Comparison of ENCODE assay signal across 28 mouse cellular contexts in the genomic region with DNA sequence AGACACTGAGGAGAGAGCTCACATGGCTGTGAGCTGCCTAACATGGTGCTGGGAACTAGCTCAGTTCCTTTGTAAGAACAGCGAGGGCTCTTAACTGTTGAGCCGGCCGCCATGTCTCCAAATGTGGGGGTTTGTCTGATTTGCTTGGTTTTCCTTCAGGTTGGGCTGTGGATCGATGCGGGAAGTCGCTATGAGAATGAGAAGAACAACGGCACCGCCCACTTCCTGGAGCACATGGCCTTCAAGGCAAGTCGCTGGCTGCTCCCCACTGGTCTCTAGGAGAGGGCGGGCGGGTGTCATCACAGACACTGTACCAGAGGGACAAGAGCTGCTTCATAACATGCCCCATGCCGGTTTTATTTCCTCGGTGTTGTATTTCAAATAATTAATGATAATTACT. TPM values are rescaled to one million over a fixed set of nuclear protein-coding genes. Genes with fewer than 3 reads are reported as not detected.
DNase-seq lines count a peak whose midpoint lies in the region; ATAC-seq and TF ChIP-seq lines count a peak whose summit lies in the region.
"Had no signal": no experiment of that assay in that cellular context is flagged by ENCODE, and none has a peak within 500 bp of the region (broad histone marks: within the 10 kb centered on the region; RNA-seq: fewer than 3 reads in every experiment).

No protein-coding gene starts in this region.

- WGBS in midbrain, embryonic 11.5 days = 95% methylated on average over 13 of the region's 13 CpGs
- 91% methylated on average over 13 of the region's 13 CpGs for WGBS in midbrain, postnatal 0 days

- H3K9me3 ChIP-seq in midbrain, embryonic 11.5 days (ENCODE audit: control insufficient read depth, low read length) = no peaks in the 10 kb centered on the region
- no peaks in the 10 kb centered on the region for H3K9me3 ChIP-seq in midbrain, postnatal 0 days (ENCODE audit: low read length)
- H3K9me3 ChIP-seq: embryonic facial prominence, embryonic 13.5 days; embryonic facial prominence, embryonic 15.5 days; forebrain, embryonic 10.5 days; forebrain, embryonic 12.5 days; G1E had no signal

- no peak overlapping the region for H3K9ac ChIP-seq in midbrain, embryonic 11.5 days (ENCODE audit: low read length)
- no peak overlapping the region for H3K9ac ChIP-seq in midbrain, postnatal 0 days (replicated peaks; ENCODE audit: low read length, poor library complexity, severe bottlenecking)
- H3K9ac ChIP-seq: embryonic facial prominence, embryonic 13.5 days; embryonic facial prominence, embryonic 15.5 days; forebrain, embryonic 12.5 days had no signal

- H3K27ac ChIP-seq in midbrain, embryonic 11.5 days (ENCODE audit: low read depth, low read length) = no peak overlapping the region
- no peak overlapping the region for H3K27ac ChIP-seq in midbrain, postnatal 0 days (ENCODE audit: low read depth, low read length)
- H3K27ac ChIP-seq: embryonic facial prominence, embryonic 13.5 days; embryonic facial prominence, embryonic 15.5 days; forebrain, embryonic 10.5 days; forebrain, embryonic 12.5 days had no signal

- peaks cover 7% of the 10 kb centered on the region for H3K4me1 ChIP-seq in midbrain, embryonic 11.5 days (ENCODE audit: control insufficient read depth, insufficient read depth, low read length)
- H3K4me1 ChIP-seq in midbrain, postnatal 0 days (ENCODE audit: insufficient read depth, low read length) = peaks cover 5% of the 10 kb centered on the region; the same call in 1 of the 2 replicates

- ATAC-seq in midbrain, embryonic 11.5 days (ENCODE audit: low FRiP score) = no peak
- ATAC-seq in midbrain, postnatal 0 days (ENCODE audit: low FRiP score) = no peak
- ATAC-seq: activated CD4-positive, CD25-positive, alpha-beta regulatory T cell, adult 4 months; CD4-positive, CD25-positive, alpha-beta regulatory T cell, adult 4 months; forebrain, embryonic 14.5 days; forebrain, embryonic 16.5 days; Patski had no signal

- peaks cover 20% of the 10 kb centered on the region for H3K36me3 ChIP-seq in midbrain, embryonic 11.5 days (ENCODE audit: control insufficient read depth, insufficient read depth, low read length)
- H3K36me3 ChIP-seq in midbrain, postnatal 0 days (ENCODE audit: insufficient read depth, low read length) = peaks cover 45% of the 10 kb centered on the region

- intact Hi-C loops in heart, postnatal 25 days (cut with DNase I) = loop anchor here (10.0 kb wide), 1 partner anchor 315 kb away; a partner anchor contains a TSS

- TF ChIP-seq CTCF in midbrain, postnatal 0 days (IDR thresholded peaks at IDR 0.05) = no peak

- no peaks in the 10 kb centered on the region for H3K27me3 ChIP-seq in midbrain, embryonic 11.5 days (ENCODE audit: control insufficient read depth, insufficient read depth, low read length)
- H3K27me3 ChIP-seq in midbrain, postnatal 0 days (ENCODE audit: insufficient read depth, low read length) = no peaks in the 10 kb centered on the region
- H3K27me3 ChIP-seq: CH12.LX; embryonic facial prominence, embryonic 13.5 days; embryonic facial prominence, embryonic 15.5 days; forebrain, embryonic 12.5 days; Patski had no signal

- no peak overlapping the region for H3K4me2 ChIP-seq in midbrain, embryonic 11.5 days
- H3K4me2 ChIP-seq in midbrain, postnatal 0 days (ENCODE audit: low read depth, low read length, poor library complexity, severe bottlenecking) = no peak overlapping the region
- H3K4me2 ChIP-seq: embryonic facial prominence, embryonic 13.5 days; embryonic facial prominence, embryonic 15.5 days; forebrain, embryonic 12.5 days had no signal

- H3K4me3 ChIP-seq in midbrain, embryonic 11.5 days (ENCODE audit: low read depth, low read length) = no peak overlapping the region
- no peak overlapping the region for H3K4me3 ChIP-seq in midbrain, postnatal 0 days (ENCODE audit: low read depth, low read length)
- H3K4me3 ChIP-seq: embryonic facial prominence, embryonic 13.5 days; embryonic facial prominence, embryonic 15.5 days; erythroblast, embryonic 14.5 days; forebrain, embryonic 10.5 days; forebrain, embryonic 12.5 days had no signal

- peak; percentile 86 for DNase-seq in heart, adult 11 months
- no peak for DNase-seq in heart, postnatal 25 days (ENCODE audit: low spot score)
- DNase-seq in midbrain, embryonic 11.5 days (ENCODE audit: low spot score, missing footprints) = peak; percentile 60
- DNase-seq in midbrain, postnatal 0 days (ENCODE audit: low spot score) = no peak
- DNase-seq in R1 (ENCODE audit: low read depth, low spot score) = peak; percentile 78
- DNase-seq in embryo, embryonic 10.5 days (ENCODE audit: low spot score) = no peak
- no peak for DNase-seq in adrenal gland, postnatal 10 days
- DNase-seq: adrenal gland, adult 8-10 months; adrenal gland, postnatal 25 days; B cell, adult 2 months; cerebellum, adult 11-12 months; cerebellum, adult 2 months; cerebellum, adult 9-10 months; cerebellum, postnatal 10 days; cerebellum, postnatal 25 days; embryo, embryonic 11 days had no signal

RNA-seq across cellular contexts. Expression of a gene that starts 2.9 kb away (rescaled TPM):
- total RNA-seq in heart, postnatal 25 days (2021) = 100 to 1,000 TPM; 241 to 242 TPM
- 106 and 115 TPM in 2 replicates for polyA plus RNA-seq in midbrain, embryonic 11.5 days (2014; fragmentation: Nextera tagmentation; extraction: Ambion mirVana)
- 64.7 and 86.4 TPM in 2 replicates for total RNA-seq in midbrain, postnatal 0 days (2014; rRNA removed)
- 64.0 and 68.6 TPM in 2 replicates for polyA plus RNA-seq in midbrain, postnatal 0 days (2015; fragmentation: Nextera tagmentation; extraction: Ambion mirVana)
- total RNA-seq in adrenal gland, postnatal 10 days (2021) = 100 to 1,000 TPM; 235 to 244 TPM

RNA-seq across cellular contexts. Expression of a gene that starts 38.7 kb away (rescaled TPM):
- 1 to 10 TPM; 4.5 to 5.4 TPM for total RNA-seq in heart, postnatal 25 days (2021)
- 17.0 and 17.1 TPM in 2 replicates for polyA plus RNA-seq in midbrain, embryonic 11.5 days (2014; fragmentation: Nextera tagmentation; extraction: Ambion mirVana)
- 4.1 and 6.0 TPM in 2 replicates for total RNA-seq in midbrain, postnatal 0 days (2014; rRNA removed)
- 1.4 and 1.6 TPM in 2 replicates for polyA plus RNA-seq in midbrain, postnatal 0 days (2015; fragmentation: Nextera tagmentation; extraction: Ambion mirVana)
- total RNA-seq in adrenal gland, postnatal 10 days (2021) = 10 to 100 TPM; 10.8 to 17.4 TPM

RNA-seq across cellular contexts. Expression of a gene that starts 45.2 kb away (rescaled TPM):
- total RNA-seq in heart, postnatal 25 days (2021) = 10 to 100 TPM; 19.5 to 20.6 TPM
- polyA plus RNA-seq in midbrain, embryonic 11.5 days (2014; fragmentation: Nextera tagmentation; extraction: Ambion mirVana) = 103 and 109 TPM in 2 replicates
- total RNA-seq in midbrain, postnatal 0 days (2014; rRNA removed) = 21.3 and 29.0 TPM in 2 replicates
- 68.0 and 71.8 TPM in 2 replicates for polyA plus RNA-seq in midbrain, postnatal 0 days (2015; fragmentation: Nextera tagmentation; extraction: Ambion mirVana)
- 10 to 100 TPM; 26.5 to 28.8 TPM for total RNA-seq in adrenal gland, postnatal 10 days (2021)

RNA-seq across cellular contexts. Expression of a gene that starts 45.2 kb away (rescaled TPM):
- 10 to 100 TPM; 91.1 to 94.2 TPM for total RNA-seq in heart, postnatal 25 days (2021)
- 253 and 272 TPM in 2 replicates for polyA plus RNA-seq in midbrain, embryonic 11.5 days (2014; fragmentation: Nextera tagmentation; extraction: Ambion mirVana)
- total RNA-seq in midbrain, postnatal 0 days (2014; rRNA removed) = 35.8 and 46.4 TPM in 2 replicates
- polyA plus RNA-seq in midbrain, postnatal 0 days (2015; fragmentation: Nextera tagmentation; extraction: Ambion mirVana) = 188 and 191 TPM in 2 replicates
- 100 to 1,000 TPM; 108 to 114 TPM for total RNA-seq in adrenal gland, postnatal 10 days (2021)

Comparison
In these comparisons a context has a peak if more than half of its experiments do, and no peak if none do; other contexts are left out.
1. DNase-seq: peak in heart, adult 11 months (single experiment), midbrain, embryonic 11.5 days (single experiment) and R1 (single experiment); none in heart, postnatal 25 days (single experiment), midbrain, postnatal 0 days (single experiment), embryo, embryonic 10.5 days (single experiment) and adrenal gland, postnatal 10 days (single experiment).